Mouse (Mus musculus): ENCODE results near the gene Gm765. TPM values are rescaled to one million over a fixed set of nuclear protein-coding genes. Genes with fewer than 3 reads are reported as not detected.

Gene Gm765
- polyA plus RNA-seq, 1 experiment from 2014 or later = not detected

DNA sequence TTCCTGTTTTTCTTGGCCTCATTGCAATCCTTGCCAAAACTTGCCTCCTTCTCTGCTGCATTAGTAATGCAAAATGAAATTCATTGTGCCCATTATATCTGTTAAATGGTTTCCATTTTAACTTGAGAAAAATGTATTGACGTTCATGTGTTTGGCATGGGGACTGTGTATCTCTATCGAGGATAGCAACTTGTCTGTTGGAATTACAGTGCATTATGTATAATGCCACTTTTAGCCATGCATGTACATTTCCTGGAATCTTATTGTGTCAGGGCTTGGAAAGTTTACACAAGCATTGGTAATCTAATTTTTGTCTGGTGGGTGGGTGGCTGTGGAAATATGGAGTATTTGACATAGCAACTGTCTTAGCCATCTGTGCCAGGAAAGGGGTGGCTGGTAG is 57.4 kb downstream of the Gm765 start:
- Histone ChIP-seq H3K4me3 (no peak overlapping the region), H3K4me1 (no peaks in the 10 kb centered on the region), H3K36me3 (replicated peaks) (no peaks in the 10 kb centered on the region), H3K9me3 (no peaks in the 10 kb centered on the region), H3K27me3 (ENCODE audit: poor library complexity, severe bottlenecking) (no peaks in the 10 kb centered on the region), H3K27ac (no peak overlapping the region)
- DNase-seq (ENCODE audit: extremely low spot score, low spot score) = no peak
- WGBS = 92% methylated on average over 2 of the region's 2 CpGs

DNA sequence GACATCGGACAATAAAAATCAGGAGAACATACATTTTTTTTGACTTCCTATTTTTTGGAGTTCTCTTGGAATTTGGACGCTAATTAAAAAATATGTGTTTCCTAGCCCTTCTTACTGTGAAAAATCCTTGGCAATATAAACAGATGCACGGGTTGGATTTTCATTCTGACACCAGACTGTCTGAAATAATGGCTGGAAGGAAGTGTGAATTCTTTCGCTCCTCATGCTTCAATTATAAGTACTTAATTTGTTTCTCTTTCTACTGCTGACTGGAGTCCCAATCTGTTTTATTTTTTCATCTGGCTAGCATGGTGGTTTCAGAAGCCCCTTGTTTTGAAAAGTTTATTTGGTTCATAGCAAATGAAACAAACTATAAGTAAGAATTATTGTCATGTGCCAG is 59.8 kb downstream of the Gm765 start:
- no peaks in the 10 kb centered on the region for H3K27me3 ChIP-seq (ENCODE audit: poor library complexity, severe bottlenecking)
- DNase-seq (ENCODE audit: extremely low spot score, low spot score) = no peak
- no peaks in the 10 kb centered on the region for H3K36me3 ChIP-seq (replicated peaks)
- no peaks in the 10 kb centered on the region for H3K4me1 ChIP-seq
- no peak overlapping the region for H3K4me3 ChIP-seq
- no peak overlapping the region for H3K27ac ChIP-seq
- 87% methylated on average over 4 of the region's 4 CpGs for WGBS
- H3K9me3 ChIP-seq = no peaks in the 10 kb centered on the region

DNA sequence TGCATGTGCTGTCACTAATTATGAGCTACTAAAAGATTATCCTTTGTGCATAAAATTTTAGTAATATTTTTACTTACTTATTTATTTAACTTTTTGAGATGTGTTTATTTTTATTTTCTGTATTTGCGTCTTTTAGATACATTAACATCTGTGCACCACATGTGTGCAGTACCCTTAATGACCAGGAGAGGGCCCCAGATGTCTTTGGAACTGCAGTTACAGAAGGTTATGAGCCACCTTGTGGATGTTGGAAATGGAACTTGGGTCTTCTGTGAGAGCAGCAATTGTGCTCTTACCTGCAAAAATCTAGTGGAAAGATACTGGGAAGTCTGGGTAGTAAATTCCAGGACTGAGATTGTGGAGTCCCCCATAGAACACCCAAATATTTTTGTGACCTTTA is 71.0 kb downstream of the Gm765 start:
- DNase-seq (ENCODE audit: extremely low spot score, low spot score) = peak; percentile 36
- Histone ChIP-seq H3K4me1 (no peaks in the 10 kb centered on the region), H3K4me3 (no peak overlapping the region), H3K9me3 (no peaks in the 10 kb centered on the region), H3K27me3 (ENCODE audit: poor library complexity, severe bottlenecking) (no peaks in the 10 kb centered on the region), H3K27ac (no peak overlapping the region), H3K36me3 (replicated peaks) (no peaks in the 10 kb centered on the region)
- 77% methylated on average over 1 of the region's 1 CpGs for WGBS

DNA sequence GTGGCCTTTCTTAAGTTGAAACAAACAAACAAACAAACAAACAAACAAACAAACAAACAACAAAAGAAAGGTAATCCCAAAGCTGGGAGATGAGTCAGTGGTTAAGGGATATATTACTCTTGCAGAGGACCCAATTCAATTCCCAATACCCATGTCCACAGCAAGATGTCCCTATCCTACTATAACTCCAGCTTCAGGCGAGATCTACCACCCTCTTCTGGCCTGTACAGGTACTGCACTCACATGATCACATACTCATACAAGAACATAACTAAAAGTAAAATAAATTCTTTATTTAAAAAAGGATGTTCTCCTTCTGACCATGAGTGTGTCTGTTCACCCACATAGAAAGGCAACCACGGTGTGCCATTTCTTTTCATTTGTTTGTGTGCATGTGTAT is 79.6 kb downstream of the Gm765 start:
- Histone ChIP-seq H3K36me3 (replicated peaks) (no peaks in the 10 kb centered on the region), H3K27ac (no peak overlapping the region), H3K9me3 (peaks cover 11% of the 10 kb centered on the region; the same call in 1 of the 2 replicates), H3K27me3 (ENCODE audit: poor library complexity, severe bottlenecking) (no peaks in the 10 kb centered on the region), H3K4me1 (no peaks in the 10 kb centered on the region), H3K4me3 (no peak overlapping the region)
- no peak for DNase-seq (ENCODE audit: extremely low spot score, low spot score)
- 60% methylated on average over 2 of the region's 2 CpGs for WGBS

DNA sequence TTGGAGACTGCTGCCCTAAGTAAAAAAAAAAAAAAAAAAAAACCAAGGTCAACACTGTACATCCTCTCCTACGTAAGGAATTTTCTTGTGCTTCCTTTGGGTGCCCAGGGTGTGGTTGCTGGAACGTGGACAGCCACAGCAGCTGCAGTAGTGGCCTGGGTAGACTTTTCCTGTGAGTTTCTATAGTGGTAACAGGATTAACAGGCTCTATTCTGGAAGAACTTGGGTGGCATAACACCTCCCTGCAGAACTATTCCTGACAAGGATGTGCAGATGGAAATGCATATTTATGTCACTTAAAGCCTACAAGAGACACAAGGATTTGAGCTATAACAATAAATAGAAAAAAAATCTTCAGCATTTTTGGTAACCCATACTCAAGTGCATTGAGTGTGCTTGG is 83.5 kb downstream of the Gm765 start:
- H3K9me3 ChIP-seq = peaks cover 11% of the 10 kb centered on the region; the same call in 1 of the 2 replicates
- no peak overlapping the region for H3K27ac ChIP-seq
- H3K36me3 ChIP-seq (replicated peaks) = no peaks in the 10 kb centered on the region
- H3K4me3 ChIP-seq = no peak overlapping the region
- H3K4me1 ChIP-seq = no peaks in the 10 kb centered on the region
- DNase-seq (ENCODE audit: extremely low spot score, low spot score) = no peak
- no peaks in the 10 kb centered on the region for H3K27me3 ChIP-seq (ENCODE audit: poor library complexity, severe bottlenecking)
- 79% methylated on average over 2 of the region's 2 CpGs for WGBS

DNA sequence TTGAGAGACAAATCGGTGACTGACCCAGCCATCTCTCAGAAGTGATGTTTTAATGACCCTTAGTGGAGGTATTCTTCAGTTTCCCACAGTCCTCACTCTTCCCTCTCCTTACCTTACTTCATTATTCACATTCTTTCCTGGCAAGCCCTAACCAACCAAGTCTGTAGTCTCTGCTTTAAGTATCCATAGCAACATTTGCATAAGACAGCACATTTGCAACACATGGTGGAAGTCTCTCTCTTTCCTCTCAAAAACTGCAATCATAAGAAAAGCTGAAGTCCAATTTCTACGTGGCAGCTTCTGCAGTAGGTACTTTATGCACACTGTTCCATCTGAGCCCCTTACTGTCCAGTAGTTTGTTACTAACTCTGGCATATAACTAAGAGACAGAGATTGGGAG is 96.1 kb downstream of the Gm765 start:
- no peak overlapping the region for H3K27ac ChIP-seq
- H3K27me3 ChIP-seq (ENCODE audit: poor library complexity, severe bottlenecking) = no peaks in the 10 kb centered on the region
- WGBS = 88% methylated on average over 2 of the region's 2 CpGs
- peaks cover 15% of the 10 kb centered on the region for H3K4me1 ChIP-seq
- H3K36me3 ChIP-seq (replicated peaks) = no peaks in the 10 kb centered on the region
- no peaks in the 10 kb centered on the region for H3K9me3 ChIP-seq
- no peak overlapping the region for H3K4me3 ChIP-seq
- no peak for DNase-seq (ENCODE audit: extremely low spot score, low spot score)

DNA sequence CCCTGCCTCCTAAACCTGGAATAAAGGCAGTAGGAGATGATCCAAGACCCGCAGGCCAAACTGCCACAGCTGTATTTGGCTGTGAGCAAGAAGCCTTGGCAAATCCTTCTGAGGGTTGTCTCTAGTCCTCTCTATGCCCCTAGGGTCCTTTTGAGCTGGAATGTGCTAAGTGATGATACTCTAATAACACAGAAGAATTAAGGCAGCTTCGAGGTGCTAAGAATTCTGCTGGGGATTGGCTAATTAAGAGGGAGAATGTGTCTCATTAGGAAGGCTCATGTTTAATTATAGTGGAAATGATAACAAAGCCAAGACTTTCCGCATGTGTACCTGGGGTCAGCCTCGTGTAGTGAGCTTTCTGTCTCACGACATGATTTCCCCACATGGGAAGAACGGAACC is 99.4 kb downstream of the Gm765 start:
- Histone ChIP-seq H3K27me3 (ENCODE audit: poor library complexity, severe bottlenecking) (no peaks in the 10 kb centered on the region), H3K4me1 (peaks cover 15% of the 10 kb centered on the region), H3K27ac (no peak overlapping the region), H3K9me3 (no peaks in the 10 kb centered on the region), H3K36me3 (replicated peaks) (no peaks in the 10 kb centered on the region), H3K4me3 (no peak overlapping the region)
- DNase-seq (ENCODE audit: extremely low spot score, low spot score) = no peak
- WGBS = 59% methylated on average over 6 of the region's 6 CpGs

DNA sequence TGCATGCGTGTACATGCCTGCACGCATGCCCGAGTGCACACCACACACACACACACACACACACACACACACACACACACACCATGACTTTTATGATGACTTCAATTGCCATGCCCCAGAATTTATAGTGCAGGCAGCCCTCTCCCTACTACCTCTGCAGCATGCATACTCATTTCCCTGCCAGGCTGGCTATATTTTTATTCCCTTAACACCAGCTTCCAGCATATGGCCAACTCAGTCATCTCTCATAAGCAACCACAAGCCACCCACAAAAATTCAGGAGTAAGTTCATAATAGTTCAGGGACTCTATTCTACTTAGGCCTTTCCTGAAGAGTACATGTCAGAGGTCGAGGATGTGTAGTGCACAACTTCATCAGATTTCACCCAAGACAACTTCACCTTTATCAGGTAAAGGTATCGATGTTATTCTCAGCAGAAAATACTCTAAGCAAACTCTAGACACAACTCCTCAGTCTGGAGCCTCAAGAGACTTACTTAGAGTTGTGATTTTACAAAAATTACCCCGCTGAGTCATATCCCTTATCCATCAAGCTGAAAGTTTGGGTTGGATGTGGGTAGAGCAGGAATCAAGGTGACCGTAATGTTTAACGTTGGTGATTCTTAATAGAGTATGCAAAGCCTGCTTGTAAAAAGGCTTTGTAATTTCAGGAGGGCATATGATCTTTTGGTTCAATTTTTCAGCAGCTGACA is 101.8 kb downstream of the Gm765 start:
- H3K4me3 ChIP-seq = no peak overlapping the region
- 88% methylated on average over 8 of the region's 8 CpGs for WGBS
- no peaks in the 10 kb centered on the region for H3K9me3 ChIP-seq
- H3K36me3 ChIP-seq (replicated peaks) = no peaks in the 10 kb centered on the region
- H3K4me1 ChIP-seq = peaks cover 15% of the 10 kb centered on the region
- no peak overlapping the region for H3K27ac ChIP-seq
- no peaks in the 10 kb centered on the region for H3K27me3 ChIP-seq (ENCODE audit: poor library complexity, severe bottlenecking)
- no peak for DNase-seq (ENCODE audit: extremely low spot score, low spot score)

DNA sequence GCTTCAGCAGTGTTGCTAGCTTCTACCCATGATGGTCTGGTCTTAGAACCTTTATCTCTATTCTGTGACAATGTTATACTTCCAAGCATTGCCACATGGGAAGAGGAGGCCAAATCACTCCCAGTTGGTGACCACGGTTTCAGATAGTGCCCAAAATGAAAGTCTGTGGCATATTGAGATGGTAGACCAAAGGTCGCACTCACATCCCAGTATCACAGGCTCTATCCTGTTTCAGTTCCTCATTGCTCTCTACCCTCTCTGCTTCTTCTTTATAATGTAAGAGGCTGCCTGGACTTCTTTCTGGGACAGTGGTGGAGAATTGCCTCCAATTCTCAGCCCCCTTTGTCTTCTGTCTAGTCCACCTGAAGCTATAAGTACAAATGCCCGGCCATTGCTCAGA is 108.5 kb downstream of the Gm765 start:
- Histone ChIP-seq H3K4me3 (no peak overlapping the region), H3K36me3 (replicated peaks) (no peaks in the 10 kb centered on the region), H3K27ac (no peak overlapping the region), H3K9me3 (no peaks in the 10 kb centered on the region), H3K27me3 (ENCODE audit: poor library complexity, severe bottlenecking) (no peaks in the 10 kb centered on the region), H3K4me1 (no peaks in the 10 kb centered on the region)
- DNase-seq (ENCODE audit: extremely low spot score, low spot score) = no peak
- 93% methylated on average over 3 of the region's 3 CpGs for WGBS

DNA sequence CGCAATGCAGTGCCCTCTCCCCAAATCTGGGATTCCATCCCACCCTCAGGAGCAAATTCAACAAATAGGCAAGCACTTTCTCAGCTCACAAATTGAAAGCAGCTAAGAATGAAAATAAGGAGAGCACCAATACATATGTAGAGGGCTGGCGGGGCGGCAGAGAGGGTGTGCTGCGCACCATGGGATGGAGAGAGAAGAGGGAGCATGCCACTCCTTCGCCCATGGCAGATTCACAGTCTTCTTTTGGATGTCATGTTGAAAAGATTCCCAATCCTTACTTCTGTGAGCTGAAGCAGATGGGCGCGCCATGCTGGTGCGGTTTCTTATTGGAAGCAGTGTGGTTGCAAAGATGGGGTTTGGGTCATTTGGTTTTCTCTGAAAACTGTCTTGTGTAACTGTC is 118.6 kb downstream of the Gm765 start:
- WGBS = 93% methylated on average over 8 of the region's 8 CpGs
- Histone ChIP-seq H3K27me3 (ENCODE audit: poor library complexity, severe bottlenecking) (no peaks in the 10 kb centered on the region), H3K27ac (no peak overlapping the region), H3K9me3 (no peaks in the 10 kb centered on the region), H3K36me3 (replicated peaks) (no peaks in the 10 kb centered on the region), H3K4me3 (no peak overlapping the region), H3K4me1 (no peaks in the 10 kb centered on the region)
- no peak for DNase-seq (ENCODE audit: extremely low spot score, low spot score)

DNA sequence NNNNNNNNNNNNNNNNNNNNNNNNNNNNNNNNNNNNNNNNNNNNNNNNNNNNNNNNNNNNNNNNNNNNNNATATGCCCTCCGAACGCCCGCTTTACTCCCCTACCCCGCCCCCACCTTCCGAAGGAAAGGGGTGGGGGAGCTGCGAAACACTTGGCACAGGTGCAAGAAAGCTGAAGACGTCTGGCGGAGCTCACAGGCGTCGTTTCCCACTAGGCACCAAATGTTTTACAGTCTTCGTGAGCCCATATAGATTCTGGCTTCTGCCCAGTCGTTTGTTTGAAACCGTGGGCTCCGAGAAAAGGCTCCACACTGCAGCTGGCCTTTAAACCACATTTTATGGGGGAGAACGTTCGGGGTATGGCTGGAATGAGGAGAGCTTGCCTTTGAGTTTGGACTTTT is 120.6 kb downstream of the Gm765 start:
- Histone ChIP-seq H3K4me3 (no peak overlapping the region), H3K4me1 (no peaks in the 10 kb centered on the region), H3K9me3 (no peaks in the 10 kb centered on the region), H3K27me3 (ENCODE audit: poor library complexity, severe bottlenecking) (no peaks in the 10 kb centered on the region), H3K36me3 (replicated peaks) (no peaks in the 10 kb centered on the region), H3K27ac (no peak overlapping the region)
- no peak for DNase-seq (ENCODE audit: extremely low spot score, low spot score)
- WGBS = 90% methylated on average over 16 of the region's 16 CpGs

DNA sequence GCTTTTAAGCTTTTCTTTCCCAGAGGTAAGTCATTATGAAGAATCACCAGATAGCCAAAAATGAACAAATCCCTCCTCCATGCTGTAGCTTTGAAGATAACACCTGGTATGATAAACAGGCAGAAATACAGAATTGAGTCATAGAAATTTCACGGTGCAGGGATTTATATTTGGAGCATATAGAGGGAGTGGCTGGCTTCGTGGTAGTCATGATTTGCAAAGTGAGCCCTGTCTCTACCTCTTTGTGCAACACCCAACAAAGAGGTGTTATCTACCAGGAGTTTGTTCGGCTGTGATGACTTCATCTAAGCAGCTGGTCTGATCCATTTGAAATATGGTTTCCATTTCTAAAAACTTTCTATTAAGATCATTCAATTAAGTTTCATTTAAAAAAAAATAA is 130.3 kb downstream of the Gm765 start:
- H3K4me3 ChIP-seq = no peak overlapping the region
- no peaks in the 10 kb centered on the region for H3K36me3 ChIP-seq (replicated peaks)
- no peaks in the 10 kb centered on the region for H3K9me3 ChIP-seq
- H3K27me3 ChIP-seq (ENCODE audit: poor library complexity, severe bottlenecking) = no peaks in the 10 kb centered on the region
- no peak for DNase-seq (ENCODE audit: extremely low spot score, low spot score)
- H3K27ac ChIP-seq = no peak overlapping the region
- no peaks in the 10 kb centered on the region for H3K4me1 ChIP-seq
- WGBS = 86% methylated on average over 3 of the region's 3 CpGs

DNA sequence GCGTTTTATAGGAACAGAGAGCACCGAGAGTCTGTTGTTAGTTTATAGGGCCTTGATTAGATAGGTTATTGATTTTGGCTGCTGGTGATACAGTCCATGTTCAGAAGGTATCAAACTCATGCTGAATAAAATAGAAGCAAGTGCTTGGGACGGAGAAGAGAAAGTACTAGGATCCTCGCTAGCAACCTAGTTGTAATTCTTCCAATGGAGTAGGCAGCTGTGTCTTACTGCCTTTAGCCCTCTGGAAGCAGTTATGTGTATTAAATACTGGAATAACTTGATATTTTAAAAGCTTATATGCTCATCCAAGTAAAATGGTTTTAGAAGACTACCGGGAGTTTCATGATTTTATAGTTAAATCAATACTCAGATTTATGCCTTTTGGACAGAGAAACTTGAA is 132.3 kb downstream of the Gm765 start:
- no peaks in the 10 kb centered on the region for H3K36me3 ChIP-seq (replicated peaks)
- WGBS = 93% methylated on average over 5 of the region's 5 CpGs
- H3K27me3 ChIP-seq (ENCODE audit: poor library complexity, severe bottlenecking) = no peaks in the 10 kb centered on the region
- H3K4me1 ChIP-seq = peaks cover 4% of the 10 kb centered on the region; the same call in 1 of the 2 replicates
- H3K27ac ChIP-seq = no peak overlapping the region
- H3K9me3 ChIP-seq = no peaks in the 10 kb centered on the region
- DNase-seq (ENCODE audit: extremely low spot score, low spot score) = no peak
- no peak overlapping the region for H3K4me3 ChIP-seq

DNA sequence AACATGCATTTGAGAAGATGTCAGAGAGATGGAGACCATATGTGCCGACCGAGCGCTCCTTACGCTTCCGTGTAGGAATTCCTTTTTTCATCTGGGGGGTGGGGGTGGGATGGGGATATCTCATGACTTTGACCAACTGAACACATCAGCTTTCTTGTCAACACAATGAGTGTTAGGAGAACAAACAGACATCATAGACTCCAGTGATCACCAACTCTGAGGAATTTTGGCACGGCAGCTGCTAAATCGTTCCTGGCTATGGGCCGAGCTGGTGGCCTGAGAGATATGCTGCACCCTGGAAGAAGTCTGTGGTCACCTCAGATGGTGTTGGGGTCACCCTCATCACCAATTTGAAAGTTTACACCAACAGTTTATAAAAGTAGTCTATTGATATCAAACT is 134.5 kb downstream of the Gm765 start:
- Histone ChIP-seq H3K27ac (no peak overlapping the region), H3K4me3 (no peak overlapping the region), H3K36me3 (replicated peaks) (no peaks in the 10 kb centered on the region), H3K27me3 (ENCODE audit: poor library complexity, severe bottlenecking) (no peaks in the 10 kb centered on the region), H3K9me3 (no peaks in the 10 kb centered on the region), H3K4me1 (peaks cover 9% of the 10 kb centered on the region)
- WGBS = 94% methylated on average over 8 of the region's 8 CpGs
- no peak for DNase-seq (ENCODE audit: extremely low spot score, low spot score)
